Comparison of ENCODE assay signal across 14 mouse cellular contexts in the genomic region with DNA sequence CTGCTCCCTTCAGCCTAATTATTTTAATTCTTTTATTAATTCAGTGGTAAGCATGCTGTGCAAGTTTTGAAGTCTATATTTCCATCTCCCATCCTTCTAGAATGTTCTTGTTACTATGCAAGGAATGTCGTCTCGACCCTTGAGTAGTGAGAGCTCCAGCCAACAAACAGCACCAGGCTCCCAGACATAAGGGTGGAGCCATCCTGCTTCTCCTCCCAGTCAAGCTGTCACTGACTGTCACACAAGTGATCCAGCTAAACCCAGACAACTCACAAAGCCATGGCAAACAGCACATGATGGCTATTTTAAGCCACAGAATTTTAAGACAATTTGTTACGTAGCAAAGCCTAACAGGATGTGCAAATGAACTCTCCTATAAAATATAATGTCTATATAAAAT.
DNase-seq lines count a peak whose midpoint lies in the region; ATAC-seq and TF ChIP-seq lines count a peak whose summit lies in the region.
"Had no signal": no experiment of that assay in that cellular context is flagged by ENCODE, and none has a peak within 500 bp of the region (broad histone marks: within the 10 kb centered on the region; RNA-seq: fewer than 3 reads in every experiment).

No protein-coding gene starts in this region.

- no peak overlapping the region for H3K4me3 ChIP-seq in heart, postnatal 0 days (ENCODE audit: low read depth, low read length)
- no peak overlapping the region for H3K4me3 ChIP-seq in thymus, adult 2 months (ENCODE audit: control insufficient read depth, insufficient read depth, low read length)
- H3K4me3 ChIP-seq: midbrain, embryonic 10.5 days; myocyte had no signal

- no peak for TF ChIP-seq POLR2A in thymus, adult 2 months (IDR thresholded peaks at IDR 0.05; ENCODE audit: control insufficient read depth, extremely low read depth, insufficient read depth, low read length, poor library complexity)

- peak; percentile 51 to 54 for DNase-seq in cerebellum, postnatal 10 days
- DNase-seq in cerebellum, adult 9-11 months = no peak
- DNase-seq in kidney, postnatal 10 days = peak; percentile 10
- DNase-seq in kidney, adult 8-10 months = no peak
- peak; percentile 72 for DNase-seq in heart, postnatal 0 days (ENCODE audit: low spot score)
- DNase-seq in lung, postnatal 36 days = peak; percentile 61
- DNase-seq in thymus, adult 2 months = no peak
- no peak for DNase-seq in left cerebral cortex, postnatal 10 days (ENCODE audit: extremely low spot score in 1 of 2, low spot score in 2 of 2)
- DNase-seq: cerebellum, adult 11 months; layer of hippocampus, adult 9-11 months had no signal

- H3K27ac ChIP-seq in heart, postnatal 0 days (ENCODE audit: low read depth) = peak overlapping the region; percentile 46; the same call in 1 of the 2 replicates
- no peak overlapping the region for H3K27ac ChIP-seq in thymus, adult 2 months (ENCODE audit: control insufficient read depth, insufficient read depth, low read length)
- H3K27ac ChIP-seq: liver, embryonic 14.5 days; midbrain, embryonic 10.5 days had no signal

- no peak for TF ChIP-seq CTCF in heart, postnatal 0 days (IDR thresholded peaks at IDR 0.05; ENCODE audit: low read depth)
- TF ChIP-seq CTCF in thymus, adult 2 months (IDR thresholded peaks at IDR 0.05; ENCODE audit: borderline replicate concordance, control insufficient read depth, extremely low read depth, insufficient read depth, low read length, poor library complexity) = no peak

- ATAC-seq in heart, postnatal 0 days (ENCODE audit: insufficient read depth, low read depth) = peak; percentile 87

- intact Hi-C loops in left cerebral cortex, postnatal 10 days (cut with DNase I) = loop anchor here (10.0 kb wide), 1 partner anchor 119 kb away; no protein-coding TSS in a partner anchor

- no peaks in the 10 kb centered on the region for H3K27me3 ChIP-seq in heart, postnatal 0 days (ENCODE audit: control insufficient read depth, insufficient read depth, low read length)
- H3K27me3 ChIP-seq in thymus, adult 2 months (ENCODE audit: control insufficient read depth, insufficient read depth, low read length) = no peaks in the 10 kb centered on the region
- H3K27me3 ChIP-seq: CH12.LX had no signal

- TF ChIP-seq EP300 in heart, postnatal 0 days (IDR thresholded peaks at IDR 0.05; ENCODE audit: low read depth) = 0 out of 2 replicates have a peak, but pooled peaks have one; percentile 45

- peaks cover 7% of the 10 kb centered on the region for H3K36me3 ChIP-seq in heart, postnatal 0 days (replicated peaks; ENCODE audit: control insufficient read depth, insufficient read depth, low read length)
- H3K36me3 ChIP-seq in thymus, adult 2 months (ENCODE audit: control insufficient read depth, insufficient read depth, low read length) = peaks cover 6% of the 10 kb centered on the region; the same call in 1 of the 2 replicates

- H3K4me2 ChIP-seq in heart, postnatal 0 days (ENCODE audit: low read depth, low read length) = no peak overlapping the region

- H3K9me3 ChIP-seq in heart, postnatal 0 days (replicated peaks; ENCODE audit: control insufficient read depth, low read length) = no peaks in the 10 kb centered on the region
- H3K9me3 ChIP-seq: midbrain, embryonic 10.5 days had no signal

- no peak overlapping the region for H3K9ac ChIP-seq in heart, postnatal 0 days (replicated peaks; ENCODE audit: low read depth, low read length)
- H3K9ac ChIP-seq: liver, embryonic 14.5 days had no signal

- WGBS in heart, postnatal 0 days = 6% methylated on average over 3 of the region's 3 CpGs
- 90% methylated on average over 3 of the region's 3 CpGs for WGBS in thymus, adult 2 months

- no peaks in the 10 kb centered on the region for H3K4me1 ChIP-seq in heart, postnatal 0 days (ENCODE audit: control insufficient read depth, insufficient read depth)
- no peaks in the 10 kb centered on the region for H3K4me1 ChIP-seq in thymus, adult 2 months (replicated peaks; ENCODE audit: control insufficient read depth, insufficient read depth, low read length)
- H3K4me1 ChIP-seq: midbrain, embryonic 10.5 days had no signal

Comparison
In these comparisons a context has a peak if more than half of its experiments do, and no peak if none do; other contexts are left out.
1. DNase-seq: peak in cerebellum, postnatal 10 days (2 of 2), kidney, postnatal 10 days (single experiment), heart, postnatal 0 days (single experiment) and lung, postnatal 36 days (single experiment); none in cerebellum, adult 9-11 months (single experiment), kidney, adult 8-10 months (0 of 2), thymus, adult 2 months (single experiment) and left cerebral cortex, postnatal 10 days (0 of 2).